Mouse (Mus musculus) adrenal gland, postnatal 36 days (tissue): ENCODE results near the gene Ablim2. TPM values are rescaled to one million over a fixed set of nuclear protein-coding genes. Genes with fewer than 3 reads are reported as not detected.
A peak's percentile ranks its signal among the peaks of the same experiment; 100 is the strongest.

ENCODE experiments used
- DNase-seq, 2 experiments: peaks; one replicate each; pipeline ENCODE4 v3.0.0; 2021; ENCODE audit warnings: mixed read lengths in 1 of 2
- total RNA-seq, 2 experiments: library from RNA; stranded (reverse); gene quantifications; 2 replicates each; pipeline ENCODE4 v1.2.3; 2021

The Ablim2 gene
- total RNA-seq, 2 experiments from 2014 or later, result 6.2 to 8.5 TPM

- DNase-seq, result no peak
Measured at GRCm38 (mm10) chr5:35908626-35909443, 151.2 kb downstream of the Ablim2 start.

- peak; percentile 27 to 58 for DNase-seq
Measured at GRCm38 (mm10) chr5:35915629-35916300, 158.1 kb downstream of the Ablim2 start.

GRCm38 (mm10) chr5:35916666-35917065, 159.0 kb downstream of the Ablim2 start:
- no peak for DNase-seq

GRCm38 (mm10) chr5:35918387-35918786, 160.7 kb downstream of the Ablim2 start:
- no peak for DNase-seq

- DNase-seq, result no peak
Measured at GRCm38 (mm10) chr5:35920076-35920475, 162.4 kb downstream of the Ablim2 start.

- no peak for DNase-seq
Measured at GRCm38 (mm10) chr5:35920557-35920956, 162.9 kb downstream of the Ablim2 start.

- no peak for DNase-seq
Measured at GRCm38 (mm10) chr5:35921141-35921540, 163.5 kb downstream of the Ablim2 start.

- peak; percentile 44 to 62 for DNase-seq
Measured at GRCm38 (mm10) chr5:35921595-35922254, 164.0 kb downstream of the Ablim2 start.

- no peak for DNase-seq
Measured at GRCm38 (mm10) chr5:35923448-35923847, 165.8 kb downstream of the Ablim2 start.

- DNase-seq, result no peak
Measured at GRCm38 (mm10) chr5:35925171-35925634, 167.5 kb downstream of the Ablim2 start.

GRCm38 (mm10) chr5:35926511-35926910, 168.8 kb downstream of the Ablim2 start:
- no peak for DNase-seq

- no peak for DNase-seq
Measured at GRCm38 (mm10) chr5:35931296-35931695, 173.6 kb downstream of the Ablim2 start.

- DNase-seq, result no peak
Measured at GRCm38 (mm10) chr5:35933059-35933458, 175.4 kb downstream of the Ablim2 start.

Other genes starting within 250 kb of the Ablim2 start
- gene Cpz, start 232.2 kb upstream of the Ablim2 start, total RNA-seq, result 1 to 10 TPM in 1 of 2 experiments, under 1 TPM in 1; 0.46 to 1.6 TPM
- gene Trmt44, start 182.8 kb upstream of the Ablim2 start, total RNA-seq, result 1 to 10 TPM; 5.4 to 7.9 TPM
- 10 to 100 TPM; 51.5 to 53.5 TPM for gene Acox3, start 174.8 kb upstream of the Ablim2 start, total RNA-seq
- gene Htra3, start 78.1 kb upstream of the Ablim2 start, total RNA-seq, result 10 to 100 TPM; 35.0 to 71.4 TPM
- gene Sh3tc1, start 17.9 kb upstream of the Ablim2 start, total RNA-seq, result 10 to 100 TPM; 16.8 to 24.0 TPM
- gene Afap1, start 135.4 kb downstream of the Ablim2 start, total RNA-seq, result 10 to 100 TPM; 21.1 to 25.9 TPM